Mouse (Mus musculus) thymus, adult 2 months (tissue): ENCODE data around the gene Meis1. TPM values are rescaled to one million over a fixed set of nuclear protein-coding genes. Genes with fewer than 3 reads are reported as not detected.

ENCODE experiments used
- DNase-seq: peaks from one replicate; pipeline ENCODE4 v3.0.0; 2021
- H3K27ac ChIP-seq: fragments of 200-500 bp; 2 replicates; pipeline ENCODE4 v1.5.1; 2012; ENCODE audit warnings: low read length, control low read depth; ENCODE audit not compliant: control insufficient read depth, insufficient read depth
- H3K27me3 ChIP-seq: fragments of 200-500 bp; 2 replicates; pipeline ENCODE4 v1.6.1; 2012; ENCODE audit warnings: mild to moderate bottlenecking, low read length, moderate library complexity, mixed read lengths; ENCODE audit not compliant: control insufficient read depth, insufficient read depth
- H3K36me3 ChIP-seq: fragments of 200-500 bp; 2 replicates; pipeline ENCODE4 v1.6.1; 2012; ENCODE audit warnings: mild to moderate bottlenecking, low read length, moderate library complexity; ENCODE audit not compliant: control insufficient read depth, insufficient read depth
- H3K4me1 ChIP-seq: fragments of 200-500 bp; replicated peaks from 2 replicates; pipeline ENCODE4 v1.6.1; 2012; ENCODE audit warnings: low read length; ENCODE audit not compliant: control insufficient read depth, insufficient read depth
- H3K4me3 ChIP-seq: fragments of 200-500 bp; 2 replicates; pipeline ENCODE4 v1.5.1; 2012; ENCODE audit warnings: mild to moderate bottlenecking, low read length, control low read depth, moderate library complexity; ENCODE audit not compliant: control insufficient read depth, insufficient read depth
- CTCF ChIP-seq: fragments of 200-500 bp; IDR thresholded peaks from 2 replicates; pipeline ENCODE4 v1.5.1; 2012; ENCODE audit warnings: mild to moderate bottlenecking, control low read depth, low read length, moderate library complexity, borderline replicate concordance; ENCODE audit not compliant: control insufficient read depth, poor library complexity, insufficient read depth; ENCODE audit errors: extremely low read depth
- POLR2A ChIP-seq: fragments of 200-500 bp; IDR thresholded peaks from 2 replicates; pipeline ENCODE4 v1.6.1; 2012; ENCODE audit warnings: mild to moderate bottlenecking, low read length, control low read depth, moderate library complexity; ENCODE audit not compliant: control insufficient read depth, poor library complexity, insufficient read depth; ENCODE audit errors: extremely low read depth
- WGBS: fragments of 180-500 bp; shearing (Covaris S2); methylation state at CpG from one replicate; pipeline ENCODE4 v1.1.7; 2018; 5-methylcytosine and 5-hydroxymethylcytosine counted together
- polyA plus RNA-seq: library from polyadenylated mRNA; depleted of rRNA; stranded (reverse); fragments of >200 nt; gene quantifications from 2 replicates; pipeline ENCODE4 v1.2.3, GENCODE M21; 2012

Gene Meis1
- polyA plus RNA-seq, 1 experiment, result 6.6 TPM

GRCm38 (mm10) chr11:18847650-18848049 is 171.1 kb downstream of the Meis1 start:
- DNase-seq, result no peak
- no peak overlapping the region for H3K27ac ChIP-seq
- no peak overlapping the region for H3K4me3 ChIP-seq
- no peaks in the 10 kb centered on the region for H3K4me1 ChIP-seq
- WGBS, result 97% methylated on average over 3 of the region's 3 CpGs
- H3K27me3 ChIP-seq, result no peaks in the 10 kb centered on the region
- TF ChIP-seq POLR2A, result no peak
- no peak for TF ChIP-seq CTCF
- H3K36me3 ChIP-seq, result no peaks in the 10 kb centered on the region

- Histone ChIP-seq H3K27me3 (no peaks in the 10 kb centered on the region), H3K27ac (no peak overlapping the region), H3K4me1 (no peaks in the 10 kb centered on the region), H3K4me3 (no peak overlapping the region), H3K36me3 (no peaks in the 10 kb centered on the region)
- WGBS, result 84% methylated on average over 4 of the region's 4 CpGs
- TF ChIP-seq CTCF (no peak), POLR2A (no peak)
- DNase-seq, result no peak
Measured at GRCm38 (mm10) chr11:18846472-18846871, 172.3 kb downstream of the Meis1 start.

DNA sequence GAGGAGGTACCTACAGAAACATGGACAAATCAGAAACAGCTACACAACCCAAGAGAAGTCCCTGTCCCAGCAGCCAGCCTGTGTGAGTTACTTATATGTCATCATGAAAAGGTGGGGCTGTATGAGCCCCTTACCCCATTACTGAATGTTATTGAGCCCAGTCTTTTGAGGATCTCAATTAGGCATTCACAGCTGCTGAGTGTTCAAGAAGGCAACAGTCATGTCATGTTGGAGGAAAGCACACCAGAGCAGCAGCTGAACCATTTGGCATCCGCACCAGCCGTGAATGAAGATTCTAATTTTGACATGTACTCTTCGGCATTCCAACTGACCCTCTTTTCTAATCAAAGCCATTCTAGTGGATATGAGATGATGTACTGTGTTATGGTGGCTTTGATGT is 172.9 kb downstream of the Meis1 start:
- H3K27me3 ChIP-seq, result no peaks in the 10 kb centered on the region
- TF ChIP-seq POLR2A (no peak), CTCF (no peak)

GRCm38 (mm10) chr11:18845466-18845865 is 173.3 kb downstream of the Meis1 start:
- no peaks in the 10 kb centered on the region for H3K36me3 ChIP-seq
- H3K4me3 ChIP-seq, result no peak overlapping the region
- no peak overlapping the region for H3K27ac ChIP-seq
- no peaks in the 10 kb centered on the region for H3K27me3 ChIP-seq
- TF ChIP-seq POLR2A (no peak), CTCF (no peak)
- H3K4me1 ChIP-seq, result no peaks in the 10 kb centered on the region
- WGBS, result 97% methylated on average over 6 of the region's 6 CpGs
- DNase-seq, result no peak

More for the DNA sequence above, 172.9 kb downstream of the Meis1 start:
- Histone ChIP-seq H3K4me3 (no peak overlapping the region), H3K36me3 (no peaks in the 10 kb centered on the region), H3K4me1 (no peaks in the 10 kb centered on the region), H3K27ac (no peak overlapping the region)
- DNase-seq, result no peak
- over 99% methylated on average over 3 of the region's 3 CpGs for WGBS

DNA sequence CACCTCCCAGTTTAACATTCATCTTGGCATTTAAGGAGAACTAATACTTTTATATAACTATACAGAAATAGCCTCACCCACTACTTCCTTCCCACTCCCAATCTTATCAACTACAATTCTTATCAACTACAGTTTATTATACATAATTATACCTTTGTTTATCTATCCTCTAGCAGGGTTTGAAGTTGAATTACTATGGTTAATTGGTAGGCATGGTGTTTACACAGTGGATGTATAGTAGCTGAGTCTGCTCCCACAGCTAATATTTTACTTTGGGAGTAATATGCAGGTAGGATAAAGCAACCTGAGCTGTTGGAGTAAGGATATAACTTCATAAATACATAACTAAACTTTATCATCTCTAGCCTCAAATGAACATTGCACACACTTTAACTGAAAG is 188.7 kb downstream of the Meis1 start:
- Histone ChIP-seq H3K27ac (no peak overlapping the region), H3K36me3 (no peaks in the 10 kb centered on the region), H3K4me1 (no peaks in the 10 kb centered on the region), H3K27me3 (no peaks in the 10 kb centered on the region), H3K4me3 (no peak overlapping the region)
- no peak for TF ChIP-seq POLR2A
- no peak for TF ChIP-seq CTCF
- DNase-seq, result no peak
